Mouse (Mus musculus) lung, embryonic 16.5 days (tissue): Measurements from ENCODE around the gene Zdhhc1. TPM values are rescaled to one million over a fixed set of nuclear protein-coding genes. Genes with fewer than 3 reads are reported as not detected.

Experiments used
- ATAC-seq: fragments of 200-750 bp; cut with Nextera tagmentation; 2 replicates; pipeline ENCODE4 v1.8.0; 2017; ENCODE audit warnings: low read depth, mild to moderate bottlenecking, moderate library complexity
- H3K27ac ChIP-seq: fragments of 300-500 bp; sonication (generic); 2 replicates; pipeline ENCODE4 v1.5.1; 2014; ENCODE audit warnings: mild to moderate bottlenecking, control low read depth, low read length
- H3K27me3 ChIP-seq: fragments of 300-500 bp; sonication (generic); 2 replicates; pipeline ENCODE4 v1.6.1; 2014; ENCODE audit warnings: low read depth, low read length, mixed read lengths; ENCODE audit not compliant: control insufficient read depth, insufficient read depth
- H3K36me3 ChIP-seq: fragments of 300-500 bp; sonication (generic); 2 replicates; pipeline ENCODE4 v1.6.1; 2014; ENCODE audit warnings: low read length; ENCODE audit not compliant: control insufficient read depth, insufficient read depth
- H3K4me1 ChIP-seq: fragments of 300-500 bp; sonication (generic); replicated peaks from 2 replicates; pipeline ENCODE4 v1.6.1; 2014; ENCODE audit warnings: low read length, mixed read lengths; ENCODE audit not compliant: control insufficient read depth, insufficient read depth
- H3K4me2 ChIP-seq: fragments of 300-500 bp; sonication (generic); 2 replicates; pipeline ENCODE4 v1.6.1; 2014; ENCODE audit warnings: low read depth, low read length, control low read depth
- H3K4me3 ChIP-seq: fragments of 300-500 bp; sonication (generic); 2 replicates; pipeline ENCODE4 v1.5.1; 2014; ENCODE audit warnings: mild to moderate bottlenecking, low read length, control low read depth
- H3K9ac ChIP-seq: fragments of 300-500 bp; sonication (generic); 2 replicates; pipeline ENCODE4 v1.6.1; 2014; ENCODE audit warnings: low read length, control low read depth
- H3K9me3 ChIP-seq: fragments of 300-500 bp; sonication (generic); 2 replicates; pipeline ENCODE4 v1.6.1; 2016; ENCODE audit warnings: low read length; ENCODE audit not compliant: control insufficient read depth
- WGBS: fragments of 180-500 bp; shearing (Covaris S2); extraction: QIAGEN DNeasy Blood & Tissue Kit; methylation state at CpG from one replicate; pipeline ENCODE4 v1.1.7; 2014; 5-methylcytosine and 5-hydroxymethylcytosine counted together
- polyA plus RNA-seq: library from polyadenylated mRNA; unstranded; fragments of >200 nt; fragmentation: Nextera tagmentation; extraction: Ambion mirVana; gene quantifications from 2 replicates; pipeline ENCODE4 v1.2.1, GENCODE M21; 2015

Gene Zdhhc1
- polyA plus RNA-seq, result 48.3 and 48.4 TPM in 2 replicates

- peak within 1 kb of the TSS; percentile 91 for H3K27ac ChIP-seq
- peak within 1 kb of the TSS; percentile 87 for H3K4me3 ChIP-seq
- peak; percentile 85 for ATAC-seq
- WGBS, result under 1% methylated on average over 68 of the region's 68 CpGs
- H3K27me3 ChIP-seq, result no peaks in the 10 kb centered on the region
- H3K4me1 ChIP-seq, result peaks cover 21% of the 10 kb centered on the region
- no peaks in the 10 kb centered on the region for H3K9me3 ChIP-seq
- H3K4me2 ChIP-seq, result peak within 1 kb of the TSS; percentile 87
- H3K36me3 ChIP-seq, result no peaks in the 10 kb centered on the region
- H3K9ac ChIP-seq, result peak within 1 kb of the TSS; percentile 93
Measured at GRCm38 (mm10) chr8:105496439-105497180, at the start of gene Zdhhc1. Gene Zdhhc1 (minus strand): TSS chr8:105496902.

GRCm38 (mm10) chr8:105545249-105545648 is 48.5 kb upstream of the Zdhhc1 start:
- Histone ChIP-seq H3K4me3 (no peak overlapping the region), H3K4me2 (no peak overlapping the region), H3K36me3 (0 out of 2 replicates have a peak, but pooled peaks cover 3% of the 10 kb centered on the region), H3K9me3 (no peaks in the 10 kb centered on the region), H3K9ac (no peak overlapping the region; the same call in 1 of the 2 replicates), H3K27me3 (no peaks in the 10 kb centered on the region), H3K27ac (peak overlapping the region; percentile 60), H3K4me1 (peaks cover 32% of the 10 kb centered on the region)
- peak; percentile 11; the same call in 1 of the 2 replicates for ATAC-seq
- 68% methylated on average over 3 of the region's 3 CpGs for WGBS

- H3K4me3 ChIP-seq, result no peak overlapping the region
- peak overlapping the region; percentile 60 for H3K27ac ChIP-seq
- H3K9ac ChIP-seq, result no peak overlapping the region
- H3K36me3 ChIP-seq, result 0 out of 2 replicates have a peak, but pooled peaks cover 3% of the 10 kb centered on the region
- peaks cover 32% of the 10 kb centered on the region for H3K4me1 ChIP-seq
- WGBS, result 45% methylated on average over 7 of the region's 7 CpGs
- ATAC-seq, result peak; percentile 72
- H3K9me3 ChIP-seq, result no peaks in the 10 kb centered on the region
- no peak overlapping the region for H3K4me2 ChIP-seq
- no peaks in the 10 kb centered on the region for H3K27me3 ChIP-seq
Measured at GRCm38 (mm10) chr8:105544544-105545205, 48.0 kb upstream of the Zdhhc1 start.

DNA sequence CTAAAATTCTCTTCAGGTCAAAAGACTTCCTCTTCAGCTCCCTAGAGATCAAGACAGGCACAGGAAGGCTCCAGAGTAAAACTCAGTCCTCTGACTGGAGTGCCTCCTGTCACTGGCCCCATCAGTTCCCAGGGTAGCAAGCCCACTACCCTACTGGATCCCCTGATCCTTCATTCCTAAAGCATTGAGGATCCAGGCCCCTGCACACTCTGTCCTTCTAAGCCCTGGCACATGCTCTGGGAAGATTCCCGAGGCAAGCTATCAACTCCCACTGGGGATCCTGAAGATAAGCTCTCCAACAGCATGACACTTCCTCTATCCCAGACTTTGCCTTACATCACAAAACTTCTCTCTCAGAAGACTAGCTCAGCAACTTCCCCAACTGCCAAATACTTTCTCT is 47.0 kb upstream of the Zdhhc1 start:
- peak; percentile 15; the same call in 1 of the 2 replicates for ATAC-seq

GRCm38 (mm10) chr8:105542808-105543207 is 46.1 kb upstream of the Zdhhc1 start:
- Histone ChIP-seq H3K27me3 (no peaks in the 10 kb centered on the region), H3K36me3 (peaks cover 15% of the 10 kb centered on the region), H3K4me2 (no peak overlapping the region), H3K9ac (no peak overlapping the region), H3K27ac (no peak overlapping the region), H3K4me3 (no peak overlapping the region), H3K4me1 (peaks cover 32% of the 10 kb centered on the region), H3K9me3 (no peaks in the 10 kb centered on the region)
- WGBS, result 91% methylated on average over 2 of the region's 2 CpGs
- no peak for ATAC-seq

More for the DNA sequence above, 47.0 kb upstream of the Zdhhc1 start:
- Histone ChIP-seq H3K9ac (no peak overlapping the region), H3K27me3 (no peaks in the 10 kb centered on the region), H3K36me3 (peaks cover 8% of the 10 kb centered on the region), H3K9me3 (no peaks in the 10 kb centered on the region), H3K4me2 (no peak overlapping the region), H3K4me1 (peaks cover 32% of the 10 kb centered on the region), H3K4me3 (no peak overlapping the region), H3K27ac (peak overlapping the region; percentile 60)
- WGBS, result 17% methylated on average over 1 of the region's 1 CpGs

GRCm38 (mm10) chr8:105542032-105542656 is 45.4 kb upstream of the Zdhhc1 start:
- Histone ChIP-seq H3K9ac (no peak overlapping the region), H3K4me3 (no peak overlapping the region), H3K9me3 (no peaks in the 10 kb centered on the region), H3K36me3 (peaks cover 16% of the 10 kb centered on the region), H3K27ac (no peak overlapping the region), H3K4me1 (peaks cover 32% of the 10 kb centered on the region), H3K4me2 (no peak overlapping the region), H3K27me3 (no peaks in the 10 kb centered on the region)
- WGBS, result 67% methylated on average over 3 of the region's 3 CpGs
- ATAC-seq, result no peak

- no peak for ATAC-seq
- H3K4me3 ChIP-seq, result no peak overlapping the region
- peaks cover 8% of the 10 kb centered on the region for H3K4me1 ChIP-seq
- H3K4me2 ChIP-seq, result no peak overlapping the region
- peaks cover 16% of the 10 kb centered on the region for H3K36me3 ChIP-seq
- no peaks in the 10 kb centered on the region for H3K9me3 ChIP-seq
- no peaks in the 10 kb centered on the region for H3K27me3 ChIP-seq
- no peak overlapping the region for H3K9ac ChIP-seq
- no peak overlapping the region for H3K27ac ChIP-seq
- 78% methylated on average over 4 of the region's 4 CpGs for WGBS
Measured at GRCm38 (mm10) chr8:105538940-105539339, 42.2 kb upstream of the Zdhhc1 start.

DNA sequence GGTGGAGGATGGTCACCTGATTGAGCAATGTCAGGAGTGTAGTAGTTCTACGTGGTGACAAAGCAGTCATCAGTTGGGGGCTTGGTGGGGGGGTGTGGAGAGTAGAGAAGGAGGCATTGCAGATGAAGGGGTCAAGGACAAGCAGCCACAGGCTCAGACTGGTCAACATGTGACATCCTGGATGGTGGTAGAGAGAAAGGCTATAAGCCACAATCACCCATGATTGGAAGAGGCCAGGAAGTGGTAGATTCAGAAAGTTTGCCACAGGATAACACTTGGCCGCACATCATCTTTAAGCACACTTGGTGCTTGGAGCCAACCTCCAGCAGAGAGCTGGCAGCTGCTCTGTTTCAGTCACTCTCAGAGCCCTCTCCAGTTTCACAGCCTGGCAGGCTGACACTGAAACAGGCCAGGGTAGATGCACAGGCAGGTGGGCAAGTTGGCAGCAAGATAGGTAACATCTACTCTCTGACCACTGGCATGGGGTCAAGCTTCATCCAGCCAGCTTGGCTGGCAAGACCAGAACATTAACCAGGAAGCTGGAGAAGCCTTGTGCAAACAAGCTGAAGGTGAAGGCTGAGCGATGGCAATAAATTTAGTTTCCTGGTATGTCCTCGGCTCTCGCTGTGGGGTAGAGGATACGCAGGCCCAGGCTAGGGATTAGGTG is 40.4 kb upstream of the Zdhhc1 start:
- H3K9ac ChIP-seq, result no peak overlapping the region
- no peak overlapping the region for H3K27ac ChIP-seq
- H3K9me3 ChIP-seq, result no peaks in the 10 kb centered on the region
- no peaks in the 10 kb centered on the region for H3K27me3 ChIP-seq
- H3K4me3 ChIP-seq, result no peak overlapping the region
- peaks cover 12% of the 10 kb centered on the region for H3K4me1 ChIP-seq
- peaks cover 16% of the 10 kb centered on the region for H3K36me3 ChIP-seq
- H3K4me2 ChIP-seq, result no peak overlapping the region
- 87% methylated on average over 6 of the region's 6 CpGs for WGBS
- ATAC-seq, result no peak
